Mouse (Mus musculus): Measurements from ENCODE around the gene Gtf2a1l.

- no peak for TF ChIP-seq CTCF (IDR thresholded peaks at IDR 0.05; ENCODE audit: control insufficient read depth, insufficient read depth, insufficient replicate concordance, low read depth, low read length)
- TF ChIP-seq POLR2A (IDR thresholded peaks at IDR 0.05; ENCODE audit: control insufficient read depth, low read depth, low read length) = no peak
These were observed 42.1 kb upstream of the Gtf2a1l start for GRCm38 (mm10) chr17:88626347-88626811.

Data from testis, adult 2 months (tissue).